Mouse (Mus musculus): ENCODE data around the gene Tmprss6.

DNA sequence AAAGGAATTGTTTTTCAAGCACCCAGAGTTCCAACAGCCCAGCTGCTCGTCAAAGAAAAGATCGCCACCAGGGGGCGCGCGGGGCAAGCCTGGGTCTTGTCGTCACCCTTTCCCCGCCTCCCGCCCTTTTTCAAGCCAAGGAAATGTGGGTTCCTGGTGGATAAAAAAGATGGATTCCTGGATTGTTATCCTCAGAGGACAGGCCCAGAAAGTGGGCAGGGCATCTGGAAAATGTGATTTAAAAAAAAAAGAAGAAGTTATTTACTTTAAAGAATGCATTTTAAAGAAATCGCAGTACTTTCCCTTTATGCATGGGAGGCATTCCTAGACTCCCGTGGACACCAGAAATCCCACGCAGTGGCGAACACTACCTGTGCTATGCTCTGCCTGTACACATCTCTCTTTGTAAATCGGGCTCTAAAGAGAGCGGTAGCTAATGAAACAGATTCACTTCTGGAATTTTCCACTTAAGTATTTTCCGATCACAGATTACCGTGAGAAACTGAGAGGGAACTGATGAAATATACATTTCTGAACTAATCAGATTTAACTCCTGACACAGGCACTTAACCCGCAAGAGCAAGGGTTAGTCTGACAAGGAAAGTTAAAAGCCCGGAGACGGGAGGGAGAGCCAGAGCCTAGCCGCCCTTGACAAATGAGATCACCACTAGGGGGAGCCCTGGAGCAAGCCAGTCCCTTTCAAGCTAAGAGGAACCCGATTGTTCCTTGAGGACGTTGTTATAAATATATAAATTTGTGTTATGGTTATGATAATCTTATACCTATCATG is 20.5 kb downstream of the Tmprss6 start:
- TF ChIP-seq GATA1 (IDR thresholded peaks at IDR 0.05; ENCODE audit: borderline replicate concordance, low read length) (no peak), FLI1 (IDR thresholded peaks at IDR 0.05; ENCODE audit: low read length) (no peak)
